Mouse (Mus musculus) fat pad, adult 2 months (tissue): ENCODE results near the gene Olfr957.

ENCODE experiments used
- DNase-seq: peaks from one replicate; pipeline ENCODE4 v3.0.0-alpha.2; 2011; ENCODE audit warnings: low read depth, low spot score; ENCODE audit errors: extremely low read depth

Gene Olfr957

DNA sequence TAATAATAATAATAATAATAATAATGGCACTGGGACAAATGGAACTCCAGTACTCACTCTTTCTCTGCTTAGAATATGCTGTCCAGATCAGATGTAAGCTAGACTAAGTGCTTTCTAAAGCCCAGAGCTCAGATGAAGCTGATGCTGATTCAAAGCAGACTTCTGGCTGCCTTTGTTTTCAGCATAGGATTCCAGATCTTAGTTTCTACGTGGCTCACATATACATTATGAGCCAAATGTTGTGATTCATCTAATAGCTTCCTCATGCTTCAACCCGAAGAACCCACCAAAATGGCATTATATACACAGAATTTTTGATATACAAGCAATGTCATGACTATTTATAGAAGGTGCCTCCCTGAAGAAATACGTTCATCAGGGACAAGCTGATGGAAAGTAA lies at the start of gene Olfr957:
Gene Olfr957 (minus strand): TSS at position 279 of the 400 bp plus-strand sequence.
- no peak for DNase-seq

DNA sequence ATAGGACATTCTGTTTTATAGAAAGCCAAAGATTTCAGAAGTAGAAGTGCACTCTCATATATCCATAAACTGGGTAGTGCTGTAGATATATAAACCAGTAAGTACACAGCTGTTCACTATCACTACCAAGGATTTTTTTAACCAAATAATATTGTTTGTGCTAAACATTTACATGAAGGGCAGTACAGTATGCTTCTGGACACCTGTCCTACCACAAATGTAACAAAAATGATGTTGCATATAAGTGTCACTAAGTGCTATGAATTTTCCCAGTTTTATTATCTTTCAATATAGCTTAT lies 42.7 kb upstream of the Olfr957 start:
- no peak for DNase-seq

DNA sequence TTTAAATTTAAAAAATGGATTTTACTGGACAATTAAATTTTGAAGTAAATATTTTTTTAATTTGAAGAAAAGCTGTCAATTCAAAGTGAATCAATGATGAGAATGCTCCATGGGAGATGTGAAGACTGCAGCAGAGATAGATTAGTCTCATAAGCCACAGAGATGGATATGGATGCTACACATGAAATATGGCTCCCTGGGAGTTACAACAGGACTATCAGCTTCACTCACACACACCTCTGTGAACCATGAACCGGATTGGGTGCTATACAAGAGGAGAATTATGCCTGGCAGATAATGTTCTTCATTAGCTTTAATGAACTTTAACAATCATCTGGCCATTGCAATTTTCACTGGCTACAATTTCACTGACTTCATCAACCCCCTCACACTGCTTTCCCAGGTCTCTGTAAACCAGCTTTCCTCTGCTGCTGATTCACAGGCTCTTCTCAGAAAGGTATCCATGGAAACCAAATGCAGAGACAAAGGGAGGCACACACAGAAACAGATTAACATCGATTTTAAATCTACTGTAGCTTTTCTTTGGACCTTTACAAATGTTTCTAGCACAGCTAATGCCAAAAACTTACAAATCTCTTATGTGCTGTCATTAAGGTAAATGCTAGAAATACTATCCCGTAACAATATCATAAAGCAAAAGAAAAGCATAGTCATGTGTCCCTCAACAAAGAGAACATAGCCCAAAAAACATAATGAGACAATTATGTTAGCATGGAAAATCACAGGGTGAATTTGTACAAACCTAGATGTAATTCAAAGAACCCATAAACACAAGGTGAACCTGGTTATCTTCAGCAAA lies 42.1 kb upstream of the Olfr957 start:
- no peak for DNase-seq

DNA sequence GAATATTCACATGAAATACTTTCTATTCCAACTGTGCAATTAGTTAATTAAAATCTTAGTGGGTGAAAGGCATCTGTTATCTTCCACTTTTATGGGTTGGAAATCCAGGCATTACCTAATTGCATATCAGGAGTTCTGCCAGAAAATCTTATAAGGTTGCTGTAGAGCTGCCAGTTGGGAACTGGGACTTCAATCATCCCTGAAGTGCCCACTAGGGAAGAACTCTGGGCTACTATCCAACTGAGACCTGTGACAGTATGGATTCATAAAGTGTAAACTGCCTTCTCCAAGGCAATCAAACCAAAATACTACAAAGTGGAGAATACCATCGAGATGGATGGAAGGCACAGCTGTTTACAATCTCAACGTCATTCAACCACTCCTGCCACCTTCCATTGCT lies 38.3 kb upstream of the Olfr957 start, which contains the start of gene Olfr958:
Gene Olfr958 (minus strand): TSS at position 109 of the 400 bp plus-strand sequence.
- no peak for DNase-seq

DNA sequence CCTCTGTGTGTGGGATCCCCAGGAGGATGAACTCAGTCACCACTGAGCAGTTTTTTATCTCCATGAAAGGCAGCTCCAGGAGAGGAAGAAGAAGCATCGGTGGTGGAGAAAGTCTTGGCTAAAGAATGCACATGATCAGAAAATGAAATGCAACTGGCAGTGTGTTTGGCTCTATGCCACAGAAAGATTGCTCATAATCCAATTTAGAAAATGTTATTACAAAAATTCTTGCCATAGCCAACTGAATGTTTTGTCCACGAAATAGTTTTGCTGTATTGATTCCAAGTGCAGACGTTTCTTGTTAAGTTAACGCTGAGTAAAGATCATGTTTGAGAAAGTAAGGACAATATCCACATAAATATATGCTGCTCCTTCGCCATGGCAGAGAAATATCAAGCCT lies 35.2 kb upstream of the Olfr957 start:
- DNase-seq: no peak

DNA sequence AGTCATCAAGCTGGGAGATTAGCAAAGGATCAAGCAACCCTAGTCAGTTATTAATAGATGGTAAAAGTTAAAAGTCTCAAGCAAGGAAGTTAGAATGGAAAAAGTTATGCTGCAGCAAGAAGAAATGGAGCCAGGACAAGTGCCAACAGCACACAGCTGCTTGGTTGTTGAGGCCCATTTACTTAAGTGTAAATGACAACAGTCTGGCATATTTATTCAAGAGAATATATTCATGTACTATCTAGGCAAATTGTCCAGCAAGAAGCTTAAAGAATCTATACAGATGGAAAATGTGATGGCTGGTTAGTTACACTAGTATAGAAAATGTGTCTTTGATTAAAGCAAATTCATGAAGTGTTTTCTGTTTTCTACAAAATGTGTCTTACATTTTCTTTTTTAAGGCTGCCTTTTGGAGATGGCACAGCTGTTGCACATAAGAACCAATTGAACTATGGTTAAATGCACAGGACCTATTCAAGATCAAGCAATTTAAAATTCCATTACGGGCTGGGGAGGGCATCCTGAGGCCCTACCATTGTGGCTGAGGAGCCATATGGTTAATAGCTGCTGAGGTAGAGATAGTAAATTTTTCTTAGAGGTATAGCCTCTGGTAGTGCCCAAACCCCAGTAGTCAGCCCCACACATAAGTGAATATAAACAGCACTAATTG lies 8.1 kb upstream of the Olfr957 start:
- no peak for DNase-seq

DNA sequence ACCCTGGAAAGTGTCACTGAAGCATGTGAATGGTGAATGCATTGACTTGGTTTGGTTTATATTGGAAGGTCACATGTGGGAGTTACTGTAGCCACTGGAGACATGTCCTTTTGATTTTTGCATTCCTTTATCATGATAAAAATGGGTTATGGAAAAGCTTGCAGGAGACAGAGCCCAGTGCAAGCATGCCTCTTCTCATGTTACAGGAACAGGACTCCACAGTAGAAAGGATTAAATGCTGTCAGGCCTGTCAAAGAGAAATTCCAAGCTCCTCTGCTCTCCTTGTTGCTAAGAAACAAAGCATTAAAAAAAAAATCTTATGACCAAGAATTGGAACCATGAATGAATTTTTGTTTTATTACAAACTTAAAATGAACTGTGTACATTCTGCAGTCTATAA lies 3.0 kb upstream of the Olfr957 start:
- DNase-seq: no peak

DNA sequence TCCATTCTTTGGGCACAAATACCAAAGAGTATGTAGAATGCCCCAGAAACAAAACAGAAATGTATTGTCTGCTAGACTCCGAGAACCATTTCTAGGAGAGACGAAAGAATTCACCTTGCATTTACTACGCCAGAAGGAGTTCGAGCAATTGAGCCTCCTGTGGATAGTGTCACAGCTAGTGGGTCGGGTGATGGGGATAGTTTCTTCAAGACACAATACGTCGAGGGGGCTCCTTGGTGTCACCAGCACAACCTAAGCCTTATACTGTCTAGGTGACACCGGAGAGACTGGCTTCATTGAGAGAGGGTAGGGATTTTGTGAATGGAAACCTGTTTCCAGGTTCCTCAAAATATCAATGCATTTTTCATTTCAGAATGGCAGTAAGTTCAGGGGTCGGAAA lies 6.2 kb downstream of the Olfr957 start:
- DNase-seq: no peak

DNA sequence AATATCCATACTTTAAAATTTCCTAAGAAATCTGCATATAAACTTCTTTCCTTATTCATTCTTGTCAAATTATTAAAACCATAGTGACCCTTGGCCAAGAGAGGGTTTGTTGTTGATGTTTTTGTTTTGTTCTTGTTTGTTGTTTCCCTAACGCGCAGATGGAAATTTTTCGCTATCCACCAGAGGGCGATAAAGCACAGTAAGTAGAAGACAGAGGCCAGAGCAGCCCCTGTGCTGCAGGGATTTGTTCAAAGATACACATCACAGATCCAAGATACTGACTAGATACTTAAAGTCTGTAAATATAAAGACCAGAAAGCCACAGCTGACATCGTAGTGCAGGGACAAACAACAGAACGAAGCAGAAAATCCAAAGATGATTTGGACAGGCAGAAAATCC lies 6.6 kb downstream of the Olfr957 start:
- no peak for DNase-seq

DNA sequence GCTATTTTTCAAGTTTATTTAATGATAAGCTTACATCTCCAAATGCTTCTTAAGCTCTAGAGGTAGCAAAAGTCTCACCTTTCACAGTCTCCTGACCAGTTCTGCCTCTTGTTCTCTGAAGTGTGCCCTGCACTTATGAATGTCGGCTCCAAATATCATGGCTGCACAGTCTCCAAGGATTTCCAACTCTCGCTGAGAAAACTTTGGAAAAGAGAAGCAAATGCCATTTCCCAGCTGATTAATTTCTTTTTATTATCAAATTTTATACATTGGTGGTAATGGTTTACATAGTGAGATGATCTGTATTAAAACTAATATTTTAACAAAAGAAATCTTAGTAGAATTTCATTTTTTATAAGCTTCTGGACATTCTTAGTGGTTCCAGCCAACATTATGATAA lies 21.7 kb downstream of the Olfr957 start, which contains the start of gene Olfr44:
Gene Olfr44 (minus strand): TSS at position 101 of the 400 bp plus-strand sequence.
- DNase-seq: no peak

DNA sequence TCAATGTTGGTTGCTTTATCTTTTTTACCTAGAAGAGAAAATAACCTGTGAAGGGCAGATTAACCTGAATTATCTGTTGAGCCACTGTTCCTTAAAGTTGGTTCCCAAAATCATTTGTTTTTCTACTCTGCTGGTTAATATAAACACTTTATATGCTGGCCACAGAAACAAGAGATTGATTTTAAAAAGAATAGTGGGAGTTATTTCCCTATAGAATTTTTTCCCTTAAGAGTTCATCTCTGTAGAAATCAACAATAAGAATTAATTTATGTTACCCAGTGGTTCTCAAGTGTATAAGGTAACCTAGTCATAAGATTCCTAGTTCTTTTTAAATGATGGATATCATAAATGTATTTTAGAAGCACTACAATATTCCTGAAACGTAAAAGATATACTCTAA lies 43.8 kb downstream of the Olfr957 start, which contains the start of gene Olfr955:
Gene Olfr955 (minus strand): TSS at position 101 of the 400 bp plus-strand sequence.
- DNase-seq: no peak
